Mouse (Mus musculus): ENCODE measurements around the gene Tenm4. TPM values are rescaled to one million over a fixed set of nuclear protein-coding genes. Genes with fewer than 3 reads are reported as not detected.

Gene Tenm4
- total and polyA plus RNA-seq, 2 experiments from 2014 or later = 1.4 to 5.9 TPM

DNA sequence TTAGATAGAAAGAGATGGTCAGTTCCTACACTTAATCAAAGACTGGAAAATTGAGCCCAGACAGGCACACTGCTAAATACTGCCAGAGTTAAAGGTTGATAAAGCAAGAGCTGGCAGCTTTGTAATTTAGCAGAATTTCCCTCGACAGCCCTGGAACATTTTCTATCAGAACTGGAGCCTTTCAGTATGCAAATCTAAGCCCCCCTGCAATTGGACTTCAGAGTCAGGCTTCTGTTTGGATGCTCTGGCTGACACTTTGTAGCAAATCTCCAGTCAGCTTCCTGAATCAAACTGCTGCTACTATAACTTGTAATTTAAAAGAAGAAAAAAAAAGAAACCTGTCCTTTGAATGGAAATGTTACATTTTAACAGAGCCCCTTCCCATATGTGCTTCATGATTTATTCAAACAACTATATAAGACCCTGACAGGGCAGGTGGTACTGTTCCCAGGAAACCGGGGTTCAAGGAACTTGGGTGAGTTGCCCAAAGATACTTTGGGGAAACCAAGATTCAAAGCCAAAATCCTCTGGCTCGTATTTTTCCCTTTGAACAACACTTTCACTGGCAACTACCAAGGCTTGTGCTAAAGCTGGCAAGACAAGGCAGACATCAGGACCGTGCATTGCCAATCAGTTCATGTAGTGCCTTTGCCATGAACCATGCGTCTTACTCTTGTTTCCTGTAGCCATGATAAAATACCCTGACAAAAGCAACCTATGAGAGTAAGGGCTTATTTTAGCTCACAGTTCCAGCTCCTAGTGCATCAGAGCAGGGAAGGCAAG, 615.4 kb downstream of the Tenm4 start:
- Histone ChIP-seq H3K36me3 (replicated peaks; ENCODE audit: control insufficient read depth, insufficient read depth, low read length) (no peaks in the 10 kb centered on the region), H3K4me3 (ENCODE audit: low read depth, low read length) (no peak overlapping the region), H3K9me3 (replicated peaks; ENCODE audit: control insufficient read depth, low read length) (no peaks in the 10 kb centered on the region), H3K27ac (ENCODE audit: low read depth) (no peak overlapping the region), H3K4me2 (ENCODE audit: low read depth, low read length) (no peak overlapping the region), H3K27me3 (ENCODE audit: control insufficient read depth, insufficient read depth, low read length) (no peaks in the 10 kb centered on the region), H3K9ac (replicated peaks; ENCODE audit: low read depth, low read length) (no peak overlapping the region), H3K4me1 (ENCODE audit: control insufficient read depth, insufficient read depth) (no peaks in the 10 kb centered on the region)
- 71% methylated on average over 5 of the region's 5 CpGs for WGBS
- DNase-seq (ENCODE audit: low spot score) = no peak
- no peak for ATAC-seq (ENCODE audit: insufficient read depth, low read depth)
- TF ChIP-seq CTCF (IDR thresholded peaks at IDR 0.05; ENCODE audit: low read depth) = no peak
- TF ChIP-seq EP300 (IDR thresholded peaks at IDR 0.05; ENCODE audit: low read depth) = no peak

DNA sequence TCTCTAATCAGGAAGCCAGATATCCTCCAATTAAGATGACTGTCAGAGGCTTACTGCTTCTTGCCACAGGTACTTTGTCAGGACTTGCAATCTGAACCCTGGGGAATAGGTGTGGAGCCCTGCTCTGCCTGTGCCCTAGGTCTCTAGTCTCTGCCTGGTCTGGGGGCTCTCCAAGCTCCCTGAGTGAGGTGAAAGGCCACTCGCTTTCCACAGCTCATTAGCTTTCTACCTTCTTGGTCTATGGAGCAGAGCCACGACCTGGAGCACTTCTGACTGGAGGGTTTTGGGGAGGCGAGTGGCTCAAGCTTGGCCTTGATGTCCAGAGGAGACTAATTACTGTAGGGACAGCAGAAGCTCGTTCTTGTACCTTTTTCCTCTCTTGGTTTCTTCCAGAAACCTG, 617.1 kb downstream of the Tenm4 start:
- no peak for DNase-seq (ENCODE audit: low spot score)
- TF ChIP-seq EP300 (IDR thresholded peaks at IDR 0.05; ENCODE audit: low read depth) = no peak
- Histone ChIP-seq H3K9me3 (replicated peaks; ENCODE audit: control insufficient read depth, low read length) (no peaks in the 10 kb centered on the region), H3K4me2 (ENCODE audit: low read depth, low read length) (no peak overlapping the region), H3K27me3 (ENCODE audit: control insufficient read depth, insufficient read depth, low read length) (no peaks in the 10 kb centered on the region), H3K4me1 (ENCODE audit: control insufficient read depth, insufficient read depth) (no peaks in the 10 kb centered on the region), H3K9ac (replicated peaks; ENCODE audit: low read depth, low read length) (no peak overlapping the region), H3K36me3 (replicated peaks; ENCODE audit: control insufficient read depth, insufficient read depth, low read length) (no peaks in the 10 kb centered on the region), H3K4me3 (ENCODE audit: low read depth, low read length) (no peak overlapping the region), H3K27ac (ENCODE audit: low read depth) (no peak overlapping the region)
- WGBS = 86% methylated on average over 4 of the region's 4 CpGs
- ATAC-seq (ENCODE audit: insufficient read depth, low read depth) = no peak

DNA sequence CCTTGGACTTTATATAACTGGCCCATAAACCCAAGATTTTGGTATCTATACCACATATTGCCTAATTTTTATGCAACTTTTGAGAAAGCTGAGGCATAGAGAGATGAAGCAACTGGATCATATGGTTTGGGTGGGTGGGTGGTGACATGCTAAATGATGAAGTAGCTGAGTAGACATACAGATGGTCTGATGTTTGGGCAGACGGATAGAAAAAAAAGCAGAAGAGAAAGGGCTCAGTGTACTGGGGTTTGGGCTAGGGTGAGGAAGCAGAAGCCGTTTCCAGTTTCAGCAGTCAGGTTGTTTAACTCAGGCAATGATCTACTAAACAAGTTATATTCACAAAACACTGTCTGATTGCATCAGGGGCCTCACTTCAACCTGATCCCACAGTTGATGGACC, 619.3 kb downstream of the Tenm4 start:
- Histone ChIP-seq H3K9me3 (replicated peaks; ENCODE audit: control insufficient read depth, low read length) (no peaks in the 10 kb centered on the region), H3K4me3 (ENCODE audit: low read depth, low read length) (no peak overlapping the region), H3K4me1 (ENCODE audit: control insufficient read depth, insufficient read depth) (no peaks in the 10 kb centered on the region), H3K4me2 (ENCODE audit: low read depth, low read length) (no peak overlapping the region), H3K27me3 (ENCODE audit: control insufficient read depth, insufficient read depth, low read length) (no peaks in the 10 kb centered on the region), H3K27ac (ENCODE audit: low read depth) (no peak overlapping the region), H3K9ac (replicated peaks; ENCODE audit: low read depth, low read length) (no peak overlapping the region), H3K36me3 (replicated peaks; ENCODE audit: control insufficient read depth, insufficient read depth, low read length) (no peaks in the 10 kb centered on the region)
- ATAC-seq (ENCODE audit: insufficient read depth, low read depth) = no peak
- DNase-seq (ENCODE audit: low spot score) = no peak
- 82% methylated on average over 2 of the region's 2 CpGs for WGBS
- no peak for TF ChIP-seq CTCF (IDR thresholded peaks at IDR 0.05; ENCODE audit: low read depth)
- no peak for TF ChIP-seq EP300 (IDR thresholded peaks at IDR 0.05; ENCODE audit: low read depth)

DNA sequence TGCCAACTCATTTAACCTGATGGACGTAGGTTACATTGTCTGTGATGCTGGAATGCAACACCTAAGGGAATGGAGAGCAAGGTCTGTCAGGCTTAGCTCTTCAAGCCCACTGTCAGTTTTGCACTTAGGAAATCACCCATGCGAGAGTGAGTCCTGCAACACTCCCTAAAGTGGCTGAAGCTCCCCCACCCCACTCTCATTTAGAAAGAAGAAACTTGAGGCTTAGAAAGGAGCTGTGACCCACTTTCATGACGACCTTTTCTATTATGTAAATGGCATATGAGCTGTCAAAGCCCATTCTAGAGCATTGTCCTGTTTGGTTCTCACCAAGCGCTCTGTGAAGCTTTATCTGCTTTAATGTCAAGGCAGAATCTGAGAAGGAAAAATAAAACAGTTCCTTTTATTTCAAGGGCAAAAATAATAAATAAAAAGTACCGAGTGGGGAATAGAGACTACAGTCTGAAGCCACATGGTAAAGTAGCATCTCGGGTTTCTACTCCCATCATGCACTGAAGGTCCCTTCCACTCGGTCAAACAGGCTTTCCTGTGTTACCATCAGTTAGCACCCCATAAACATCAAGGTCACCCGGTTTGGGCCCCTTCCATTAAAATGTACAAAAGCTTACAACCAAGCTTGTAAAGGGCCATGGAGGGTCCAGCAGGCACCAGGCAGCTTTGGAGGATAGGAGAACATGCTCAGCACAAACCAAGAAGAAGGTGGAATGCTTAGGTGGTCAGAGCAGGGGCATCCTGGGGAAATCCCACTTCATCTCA, 621.6 kb downstream of the Tenm4 start:
- DNase-seq (ENCODE audit: low spot score) = no peak
- Histone ChIP-seq H3K4me2 (ENCODE audit: low read depth, low read length) (no peak overlapping the region), H3K4me1 (ENCODE audit: control insufficient read depth, insufficient read depth) (0 out of 2 replicates have a peak, but pooled peaks cover 3% of the 10 kb centered on the region), H3K36me3 (replicated peaks; ENCODE audit: control insufficient read depth, insufficient read depth, low read length) (no peaks in the 10 kb centered on the region), H3K9ac (replicated peaks; ENCODE audit: low read depth, low read length) (no peak overlapping the region), H3K4me3 (ENCODE audit: low read depth, low read length) (no peak overlapping the region), H3K9me3 (replicated peaks; ENCODE audit: control insufficient read depth, low read length) (no peaks in the 10 kb centered on the region), H3K27me3 (ENCODE audit: control insufficient read depth, insufficient read depth, low read length) (no peaks in the 10 kb centered on the region), H3K27ac (ENCODE audit: low read depth) (no peak overlapping the region)
- no peak for ATAC-seq (ENCODE audit: insufficient read depth, low read depth)
- TF ChIP-seq CTCF (IDR thresholded peaks at IDR 0.05; ENCODE audit: low read depth) = no peak
- TF ChIP-seq EP300 (IDR thresholded peaks at IDR 0.05; ENCODE audit: low read depth) = no peak
- 70% methylated on average over 8 of the region's 8 CpGs for WGBS

DNA sequence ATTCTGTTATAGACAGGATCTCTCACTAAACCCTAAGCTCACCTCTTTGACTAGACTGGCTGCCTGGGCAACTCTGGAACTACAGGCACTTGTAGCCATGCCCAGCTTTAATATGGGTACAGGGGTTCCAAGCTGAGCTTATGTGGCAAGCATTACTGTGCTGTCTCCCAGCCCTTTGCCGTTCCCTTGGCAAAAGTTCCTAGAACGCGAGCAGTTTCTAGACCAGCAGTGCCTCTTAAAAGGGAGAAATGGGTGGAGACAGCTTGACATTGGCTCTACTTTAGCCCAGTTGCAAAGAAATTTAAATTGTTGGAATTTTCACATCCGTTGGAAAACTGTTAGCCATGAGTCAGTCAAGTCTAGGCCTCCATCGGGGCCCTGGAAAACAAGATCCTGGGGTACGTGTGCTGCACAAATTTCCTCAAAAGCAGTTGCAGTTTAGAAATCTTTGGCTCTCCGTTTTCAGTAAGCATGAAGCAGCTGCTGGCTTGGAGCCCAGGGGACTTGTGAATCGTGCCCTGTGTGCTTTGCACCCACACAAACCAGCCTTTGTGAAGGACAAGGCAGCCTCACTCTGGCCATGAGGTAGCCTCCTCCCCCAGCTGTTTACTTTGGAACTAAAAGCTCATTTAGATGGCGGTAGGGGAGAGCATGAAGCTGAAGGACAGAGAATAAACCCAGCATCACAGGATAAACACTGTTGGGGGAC, 625.1 kb downstream of the Tenm4 start:
- H3K4me3 ChIP-seq (ENCODE audit: low read depth, low read length) = no peak overlapping the region

More for the DNA sequence above, 625.1 kb downstream of the Tenm4 start:
- peak; percentile 58 for DNase-seq (ENCODE audit: low spot score)
- TF ChIP-seq EP300 (IDR thresholded peaks at IDR 0.05; ENCODE audit: low read depth) (no peak), CTCF (IDR thresholded peaks at IDR 0.05; ENCODE audit: low read depth) (no peak)
- ATAC-seq (ENCODE audit: insufficient read depth, low read depth) = peak; percentile 65
- no peaks in the 10 kb centered on the region for H3K9me3 ChIP-seq (replicated peaks; ENCODE audit: control insufficient read depth, low read length)
- 32% methylated on average over 9 of the region's 9 CpGs for WGBS
- no peaks in the 10 kb centered on the region for H3K36me3 ChIP-seq (replicated peaks; ENCODE audit: control insufficient read depth, insufficient read depth, low read length)
- H3K4me2 ChIP-seq (ENCODE audit: low read depth, low read length) = no peak overlapping the region
- no peaks in the 10 kb centered on the region for H3K27me3 ChIP-seq (ENCODE audit: control insufficient read depth, insufficient read depth, low read length)
- peak overlapping the region; percentile 60 for H3K27ac ChIP-seq (ENCODE audit: low read depth)
- no peak overlapping the region for H3K9ac ChIP-seq (replicated peaks; ENCODE audit: low read depth, low read length)
- H3K4me1 ChIP-seq (ENCODE audit: control insufficient read depth, insufficient read depth) = peaks cover 3% of the 10 kb centered on the region; the same call in 1 of the 2 replicates

All from heart, postnatal 0 days (tissue).